In the genomic region with DNA sequence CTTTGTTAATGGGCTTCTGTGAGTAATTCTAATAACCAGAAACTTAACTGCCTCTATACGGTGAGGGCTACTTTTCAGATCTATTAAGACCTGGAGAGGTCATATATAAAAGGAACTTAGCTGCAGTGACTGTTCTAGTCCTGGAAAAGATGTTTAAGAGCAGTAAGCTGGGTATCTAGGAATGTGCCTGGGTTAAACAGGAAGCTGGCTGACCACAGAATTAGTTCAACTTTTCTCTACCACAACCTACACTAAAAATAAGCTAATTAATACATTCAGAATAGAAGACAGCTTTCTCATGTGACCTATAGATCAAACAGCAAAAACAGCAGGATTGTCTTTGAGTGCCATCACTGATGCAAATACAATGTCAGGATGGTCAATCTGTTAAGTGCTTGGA, we compare ENCODE assay signal across 26 mouse cellular contexts.
"Had no signal": no experiment of that assay in that cellular context is flagged by ENCODE, and none has a peak within 500 bp of the region (broad histone marks: within the 10 kb centered on the region; RNA-seq: fewer than 3 reads in every experiment).

No protein-coding gene starts in this region.

- ATAC-seq: hindbrain, embryonic 16.5 days; inflammation-experienced regulatory T-cells, adult 6 months; intestine, embryonic 15.5 days; intestine, postnatal 0 days; liver, embryonic 12.5 days had no signal

- H3K4me2 ChIP-seq: heart, embryonic 11.5 days; heart, embryonic 13.5 days; heart, embryonic 15.5 days; hindbrain, embryonic 12.5 days; hindbrain, embryonic 14.5 days; intestine, embryonic 15.5 days; limb, embryonic 13.5 days; limb, embryonic 15.5 days; liver, embryonic 12.5 days had no signal

- DNase-seq: gastrocnemius, postnatal 14 days; gastrocnemius, postnatal 36 days; heart, adult 2 months; heart, postnatal 4 days; kidney, adult 18-20 months; kidney, adult 8-10 months; kidney, postnatal 10 days; kidney, postnatal 25 days; kidney, postnatal 4 days; left cerebral cortex, postnatal 4 days had no signal

- H3K4me3 ChIP-seq: heart, adult 2 months; heart, embryonic 13.5 days; heart, embryonic 15.5 days; hindbrain, embryonic 10.5 days; hindbrain, embryonic 12.5 days; intestine, embryonic 15.5 days; layer of hippocampus, adult 2 months; left cerebral cortex, adult 2 months; limb, embryonic 13.5 days; limb, embryonic 15.5 days; liver, embryonic 12.5 days had no signal

- H3K27me3 ChIP-seq: heart, embryonic 13.5 days; heart, embryonic 15.5 days; hindbrain, embryonic 12.5 days; intestine, embryonic 15.5 days; limb, embryonic 13.5 days; limb, embryonic 15.5 days; liver, embryonic 12.5 days had no signal

- H3K4me1 ChIP-seq: intestine, embryonic 15.5 days; limb, embryonic 13.5 days; limb, embryonic 15.5 days had no signal

- H3K9ac ChIP-seq: heart, embryonic 13.5 days; heart, embryonic 15.5 days; hindbrain, embryonic 12.5 days; hindbrain, embryonic 14.5 days; intestine, embryonic 15.5 days; limb, embryonic 13.5 days; limb, embryonic 15.5 days; liver, embryonic 12.5 days; liver, embryonic 14.5 days had no signal

- H3K36me3 ChIP-seq: heart, embryonic 13.5 days; heart, embryonic 15.5 days; hindbrain, embryonic 12.5 days; intestine, embryonic 15.5 days; limb, embryonic 13.5 days; limb, embryonic 15.5 days; liver, embryonic 12.5 days had no signal

- H3K9me3 ChIP-seq: heart, embryonic 13.5 days; heart, embryonic 15.5 days; hindbrain, embryonic 10.5 days; hindbrain, embryonic 12.5 days; intestine, embryonic 15.5 days; limb, embryonic 13.5 days; limb, embryonic 15.5 days; liver, embryonic 12.5 days had no signal

- H3K27ac ChIP-seq: heart, adult 2 months; heart, embryonic 13.5 days; heart, embryonic 15.5 days; hindbrain, embryonic 10.5 days; hindbrain, embryonic 12.5 days; hindbrain, embryonic 14.5 days; intestine, embryonic 15.5 days; layer of hippocampus, adult 2 months; left cerebral cortex, adult 2 months; limb, embryonic 13.5 days; limb, embryonic 15.5 days; liver, embryonic 12.5 days; liver, embryonic 14.5 days had no signal
